Mouse (Mus musculus) olfactory bulb, adult 2 months (tissue): ENCODE results near the gene Atoh7. TPM values are rescaled to one million over a fixed set of nuclear protein-coding genes. Genes with fewer than 3 reads are reported as not detected.
A peak's percentile ranks its signal among the peaks of the same experiment; 100 is the strongest.
"Not testable (repeated sequence)": the region's sequence is repeated elsewhere in the genome, so short reads cannot be mapped to it uniquely, and the experiment has no call there.

Experiments used
- H3K27ac ChIP-seq: fragments of 200-500 bp; 2 replicates; pipeline ENCODE4 v1.5.1; 2012; ENCODE audit warnings: low read depth, low read length; ENCODE audit not compliant: insufficient read depth
- H3K4me1 ChIP-seq: fragments of 200-500 bp; 2 replicates; pipeline ENCODE4 v1.6.1; 2012; ENCODE audit warnings: low read length; ENCODE audit not compliant: control insufficient read depth, insufficient read depth
- H3K4me3 ChIP-seq: fragments of 200-500 bp; 2 replicates; pipeline ENCODE4 v1.5.1; 2012; ENCODE audit warnings: mild to moderate bottlenecking, low read depth, low read length, moderate library complexity; ENCODE audit not compliant: insufficient read depth
- CTCF ChIP-seq: fragments of 200-500 bp; IDR thresholded peaks from 2 replicates; pipeline ENCODE4 v1.5.1; 2012; ENCODE audit warnings: low read depth, mild to moderate bottlenecking, low read length, moderate library complexity; ENCODE audit not compliant: insufficient read depth
- POLR2A ChIP-seq: fragments of 200-500 bp; IDR thresholded peaks from 2 replicates; pipeline ENCODE4 v1.6.1; 2012; ENCODE audit warnings: mild to moderate bottlenecking, low read depth, low read length, moderate library complexity; ENCODE audit not compliant: insufficient read depth
- WGBS: fragments of 180-500 bp; shearing (Covaris S2); methylation state at CpG from one replicate; pipeline ENCODE4 v1.1.7; 2018; 5-methylcytosine and 5-hydroxymethylcytosine counted together
- polyA plus RNA-seq: library from polyadenylated mRNA; stranded (reverse); fragments of >200 nt; gene quantifications from 2 replicates; pipeline ENCODE4 v1.2.4, GENCODE M21; 2012; ENCODE audit warnings: low replicate concordance; ENCODE audit not compliant: missing spikeins, insufficient read depth, insufficient read length

The Atoh7 gene
- polyA plus RNA-seq = not detected in 2 replicates

GRCm38 (mm10) chr10:63099521-63099920 lies at the start of gene Atoh7:
Gene Atoh7, plus strand, starts transcription at chr10:63099651.
- no peak for TF ChIP-seq POLR2A
- TF ChIP-seq CTCF = no peak
- no peak within 1 kb of the TSS for H3K27ac ChIP-seq
- WGBS = 25% methylated on average over 16 of the region's 16 CpGs
- peak within 1 kb of the TSS; percentile 67 for H3K4me3 ChIP-seq
- peaks cover 5% of the 10 kb centered on the region; the same call in 1 of the 2 replicates for H3K4me1 ChIP-seq

- Histone ChIP-seq H3K27ac (no peak overlapping the region), H3K4me3 (no peak overlapping the region), H3K4me1 (no peaks in the 10 kb centered on the region)
- TF ChIP-seq POLR2A = no peak
- no peak for TF ChIP-seq CTCF
- WGBS = 85% methylated on average over 7 of the region's 7 CpGs
Measured at GRCm38 (mm10) chr10:63051267-63051666, 48.2 kb upstream of the Atoh7 start.

GRCm38 (mm10) chr10:63052011-63052410 lies 47.4 kb upstream of the Atoh7 start:
- TF ChIP-seq CTCF (no peak), POLR2A (no peak)
- H3K4me3 ChIP-seq = no peak overlapping the region
- H3K4me1 ChIP-seq = no peaks in the 10 kb centered on the region
- H3K27ac ChIP-seq = no peak overlapping the region
- 88% methylated on average over 6 of the region's 6 CpGs for WGBS

GRCm38 (mm10) chr10:63053007-63053406 lies 46.4 kb upstream of the Atoh7 start:
- TF ChIP-seq POLR2A = no peak
- Histone ChIP-seq H3K4me1 (no peaks in the 10 kb centered on the region), H3K27ac (no peak overlapping the region), H3K4me3 (no peak overlapping the region)
- 66% methylated on average over 6 of the region's 6 CpGs for WGBS

- H3K4me1 ChIP-seq, H3K27ac ChIP-seq, H3K4me3 ChIP-seq: not testable (repeated sequence)
- WGBS = 92% methylated on average over 6 of the region's 6 CpGs
Measured at GRCm38 (mm10) chr10:63054071-63054470, 45.4 kb upstream of the Atoh7 start.

GRCm38 (mm10) chr10:63054586-63054985 lies 44.9 kb upstream of the Atoh7 start:
- no peak for TF ChIP-seq POLR2A
- TF ChIP-seq CTCF = no peak
- whole genome bisulfite sequencing = 74% methylated on average over 2 of the region's 2 CpGs

GRCm38 (mm10) chr10:63056966-63057750 lies 42.3 kb upstream of the Atoh7 start:
- TF ChIP-seq CTCF = no peak
- TF ChIP-seq POLR2A = no peak
- 58% methylated on average over 24 of the region's 24 CpGs for WGBS
- Histone ChIP-seq H3K4me3 (no peak overlapping the region), H3K4me1 (no peaks in the 10 kb centered on the region), H3K27ac (no peak overlapping the region)

More at GRCm38 (mm10) chr10:63054586-63054985, 44.9 kb upstream of the Atoh7 start:
- Histone ChIP-seq H3K27ac (no peak overlapping the region), H3K4me1 (no peaks in the 10 kb centered on the region), H3K4me3 (no peak overlapping the region)

GRCm38 (mm10) chr10:63059862-63060261 lies 39.6 kb upstream of the Atoh7 start, which contains the start of gene Pbld1:
Gene Pbld1, plus strand, starts transcription at chr10:63060162.
- no peak for TF ChIP-seq CTCF
- TF ChIP-seq POLR2A = no peak
- Histone ChIP-seq H3K27ac (no peak within 1 kb of the TSS), H3K4me1 (no peaks in the 10 kb centered on the region), H3K4me3 (no peak within 1 kb of the TSS)
- 89% methylated on average over 2 of the region's 2 CpGs for WGBS

GRCm38 (mm10) chr10:63060406-63060805 lies 39.0 kb upstream of the Atoh7 start:
- TF ChIP-seq POLR2A = no peak
- no peak for TF ChIP-seq CTCF

GRCm38 (mm10) chr10:63061266-63061665 lies 38.2 kb upstream of the Atoh7 start:
- no peaks in the 10 kb centered on the region for H3K4me1 ChIP-seq
- H3K4me3 ChIP-seq = no peak overlapping the region
- 91% methylated on average over 12 of the region's 12 CpGs for WGBS
- no peak overlapping the region for H3K27ac ChIP-seq
- no peak for TF ChIP-seq CTCF
- TF ChIP-seq POLR2A = no peak

More at GRCm38 (mm10) chr10:63060406-63060805, 39.0 kb upstream of the Atoh7 start:
- WGBS = 64% methylated on average over 11 of the region's 11 CpGs
- no peaks in the 10 kb centered on the region for H3K4me1 ChIP-seq
- H3K4me3 ChIP-seq = no peak overlapping the region
- no peak overlapping the region for H3K27ac ChIP-seq
